Mouse (Mus musculus) ES-E14 (cell line): ENCODE measurements around the gene Slc3a2.

ENCODE experiments used
- CHD2 ChIP-seq: IDR thresholded peaks from 2 replicates; pipeline ENCODE4 v1.6.1; 2014; ENCODE audit warnings: mild to moderate bottlenecking, low read depth, low read length, inconsistent platforms
- MAFK ChIP-seq: IDR thresholded peaks from 2 replicates; pipeline ENCODE4 v1.6.1; 2014; ENCODE audit warnings: mild to moderate bottlenecking, low read depth, low read length, inconsistent platforms; ENCODE audit not compliant: insufficient read depth
- ZC3H11A ChIP-seq: IDR thresholded peaks from 2 replicates; pipeline ENCODE4 v1.6.1; 2012; ENCODE audit warnings: low read depth, mild to moderate bottlenecking, inconsistent platforms, low read length, borderline replicate concordance
- ZNF384 ChIP-seq: IDR thresholded peaks from 2 replicates; pipeline ENCODE4 v1.6.1; 2012; ENCODE audit warnings: low read depth, low read length, inconsistent platforms

GRCm38 (mm10) chr19:8721378-8721777 lies 1.8 kb downstream of the Slc3a2 start:
- peak; percentile 51; the same call in 1 of the 2 replicates for TF ChIP-seq MAFK
- TF ChIP-seq ZNF384, result no peak
- no peak for TF ChIP-seq ZC3H11A
- no peak for TF ChIP-seq CHD2
